Mouse (Mus musculus) gastrocnemius, adult 18-20 months (tissue): Measurements from ENCODE around the gene Ttc7b. TPM values are rescaled to one million over a fixed set of nuclear protein-coding genes. Genes with fewer than 3 reads are reported as not detected.
A peak's percentile ranks its signal among the peaks of the same experiment; 100 is the strongest.

ENCODE experiments used
- DNase-seq: peaks from one replicate; pipeline ENCODE4 v3.0.0; 2021; ENCODE audit warnings: low spot score
- total RNA-seq, 2 experiments: library from RNA; stranded (reverse); gene quantifications; 2 replicates each; pipeline ENCODE4 v1.2.3; 2021

Ttc7b gene
- total RNA-seq, 2 experiments from 2014 or later = 141 to 168 TPM

DNA sequence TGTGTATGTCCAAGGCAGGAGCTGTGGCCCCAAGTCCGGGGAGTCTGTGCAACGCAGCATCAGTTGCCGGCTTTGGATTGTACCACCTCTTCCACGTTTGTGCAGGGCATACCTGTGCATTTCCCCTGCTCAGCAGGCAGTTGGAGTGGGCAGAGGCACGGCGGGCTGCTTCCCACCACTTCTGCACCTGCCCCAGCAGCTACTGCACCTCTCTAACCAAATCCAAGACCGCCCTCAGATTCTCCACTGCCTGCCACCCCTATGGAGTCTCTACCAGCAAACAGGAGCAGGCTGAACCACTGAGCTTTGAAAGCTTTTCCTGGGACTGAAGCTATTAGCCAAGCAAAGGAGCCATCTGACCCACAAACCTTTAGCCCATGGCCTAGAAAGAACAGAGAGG lies 30.8 kb downstream of the Ttc7b start:
- no peak for DNase-seq

GRCm38 (mm10) chr12:100488368-100488767 lies 32.3 kb downstream of the Ttc7b start:
- DNase-seq = no peak

- peak; percentile 35 for DNase-seq
Measured at GRCm38 (mm10) chr12:100486232-100486631, 34.4 kb downstream of the Ttc7b start.

GRCm38 (mm10) chr12:100483054-100483453 lies 37.6 kb downstream of the Ttc7b start:
- no peak for DNase-seq

DNA sequence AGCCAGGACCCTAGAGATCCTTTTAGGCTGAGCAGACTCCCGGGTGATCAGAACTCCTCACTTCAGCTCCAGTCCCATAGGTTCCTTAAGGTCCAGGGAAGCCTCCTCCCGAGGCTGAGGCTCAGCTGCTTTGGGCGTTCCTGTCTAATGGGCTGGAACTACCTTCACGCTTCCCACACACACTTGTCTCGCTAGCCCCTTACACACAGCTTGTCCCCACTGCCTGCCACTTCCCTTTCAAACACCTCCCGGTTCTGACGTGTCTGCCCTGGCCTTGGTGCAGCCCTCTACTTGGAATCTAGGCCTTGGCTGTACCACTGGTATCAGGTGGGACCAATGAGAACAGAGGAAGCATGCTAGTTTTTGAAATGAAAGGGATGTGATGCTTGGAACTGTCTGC lies 38.4 kb downstream of the Ttc7b start:
- no peak for DNase-seq

- DNase-seq = no peak
Measured at GRCm38 (mm10) chr12:100481443-100482026, 39.1 kb downstream of the Ttc7b start.

- DNase-seq = peak; percentile 54
Measured at GRCm38 (mm10) chr12:100480642-100481442, 39.8 kb downstream of the Ttc7b start.

- peak; percentile 71 for DNase-seq
Measured at GRCm38 (mm10) chr12:100479892-100480621, 40.6 kb downstream of the Ttc7b start.

- no peak for DNase-seq
Measured at GRCm38 (mm10) chr12:100479270-100479869, 41.3 kb downstream of the Ttc7b start.

DNA sequence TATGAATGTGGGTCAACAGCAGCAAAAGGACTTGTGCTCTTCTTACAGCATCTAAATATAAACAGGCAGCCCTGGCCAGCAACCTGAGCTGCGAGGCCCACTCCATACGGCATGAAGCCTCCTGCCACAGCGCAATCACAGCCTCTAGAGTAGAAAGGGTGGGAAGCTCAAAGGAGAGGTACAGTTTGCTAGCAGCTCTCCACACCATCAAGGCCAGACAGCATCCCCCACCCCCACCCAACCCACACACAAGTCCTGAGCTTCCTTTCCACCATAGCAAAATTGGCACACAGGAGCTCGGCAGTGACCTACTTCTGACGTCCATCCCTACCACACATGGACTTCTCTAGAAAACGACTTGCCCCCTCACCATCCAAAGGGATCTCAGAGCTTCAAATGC lies 42.0 kb downstream of the Ttc7b start:
- peak; percentile 68 for DNase-seq

- peak; percentile 59 for DNase-seq
Measured at GRCm38 (mm10) chr12:100478151-100478550, 42.5 kb downstream of the Ttc7b start.

DNA sequence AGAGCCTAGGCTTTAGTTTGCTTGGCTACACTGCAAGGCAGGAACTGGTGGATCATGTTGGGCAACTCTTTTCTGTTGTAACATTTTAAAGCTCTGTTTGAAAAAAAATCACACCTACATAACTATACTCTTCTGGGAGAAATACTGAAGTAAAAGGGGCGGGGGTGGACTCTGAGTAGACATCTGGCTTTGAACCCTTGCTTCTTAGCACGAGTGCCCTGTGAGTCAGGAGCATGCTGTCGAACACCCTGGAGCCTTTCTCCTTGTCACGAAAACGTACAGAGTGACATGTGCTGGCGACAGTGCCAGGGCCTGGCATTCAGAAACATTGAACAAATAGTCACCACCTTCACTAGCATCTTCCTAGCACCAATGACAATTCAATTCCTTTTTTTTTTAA lies 43.2 kb downstream of the Ttc7b start:
- DNase-seq = no peak

DNA sequence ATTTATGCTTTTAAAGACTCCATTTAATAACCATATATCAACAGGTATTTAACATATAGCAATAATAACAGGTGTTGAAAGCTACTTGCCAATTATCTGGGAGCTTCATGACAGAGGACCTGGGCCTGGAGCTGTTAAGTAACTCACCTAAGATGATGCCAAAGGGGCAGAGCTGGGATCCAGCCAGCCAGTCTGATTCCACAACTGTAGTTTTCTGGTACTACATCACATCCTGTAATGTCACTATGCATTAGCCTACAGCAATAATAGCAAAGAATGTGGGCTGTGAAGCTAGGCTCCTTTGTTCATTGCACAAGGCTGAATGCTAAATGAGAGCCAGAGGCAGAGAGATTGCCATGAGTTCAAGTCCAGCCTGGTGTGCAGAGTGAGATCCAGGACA lies 44.3 kb downstream of the Ttc7b start:
- DNase-seq = no peak

DNA sequence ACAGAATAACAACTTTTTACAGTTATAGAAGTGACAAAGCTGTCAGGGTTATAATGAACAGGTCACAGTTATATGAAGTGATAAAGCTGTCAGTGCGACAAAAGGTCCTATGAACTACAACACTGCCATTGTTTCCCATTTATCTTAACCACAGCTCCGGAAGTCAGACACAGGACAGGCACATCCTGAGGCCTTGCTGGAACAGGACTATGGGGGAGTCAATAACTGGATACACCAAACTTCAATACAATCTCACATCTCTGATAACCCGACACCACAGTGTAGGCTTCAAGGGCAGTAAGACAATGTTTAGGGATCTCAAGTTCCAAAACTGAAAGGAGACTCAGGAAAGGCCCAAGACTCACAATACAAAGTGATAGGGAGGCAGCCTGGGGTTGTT lies 45.1 kb downstream of the Ttc7b start:
- DNase-seq = no peak

DNA sequence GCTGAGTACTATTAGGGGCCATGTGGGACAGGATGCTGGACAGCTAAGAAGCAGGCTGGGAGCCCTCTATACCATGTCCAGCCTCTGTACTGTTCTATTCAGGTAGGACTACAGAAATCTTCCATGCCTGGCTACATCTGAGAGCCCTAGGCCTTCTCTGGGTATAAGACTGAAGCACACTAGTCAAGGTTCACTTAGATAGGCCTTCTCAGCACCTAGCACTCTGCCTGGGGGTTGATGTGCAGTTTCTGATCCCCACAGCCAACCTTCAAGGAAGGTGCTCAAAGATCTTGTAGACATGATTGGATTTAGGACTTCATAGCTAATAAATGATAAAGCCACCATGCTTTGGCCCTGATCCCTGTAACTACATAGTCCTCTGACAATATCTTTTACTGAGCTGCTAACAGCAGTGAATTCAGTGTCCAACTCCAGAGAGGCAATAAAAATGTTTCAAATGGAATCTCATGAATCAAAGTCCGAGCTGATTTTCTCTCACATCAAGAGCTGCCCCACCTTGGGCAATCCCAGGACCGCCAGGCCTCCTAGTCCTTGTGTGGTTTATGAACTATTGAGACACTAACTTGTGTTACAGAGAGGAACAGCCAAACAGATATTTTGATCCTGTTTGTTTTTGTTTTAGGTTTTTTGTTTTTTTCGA lies 45.8 kb downstream of the Ttc7b start:
- no peak for DNase-seq

- no peak for DNase-seq
Measured at GRCm38 (mm10) chr12:100470295-100470694, 50.3 kb downstream of the Ttc7b start.

DNA sequence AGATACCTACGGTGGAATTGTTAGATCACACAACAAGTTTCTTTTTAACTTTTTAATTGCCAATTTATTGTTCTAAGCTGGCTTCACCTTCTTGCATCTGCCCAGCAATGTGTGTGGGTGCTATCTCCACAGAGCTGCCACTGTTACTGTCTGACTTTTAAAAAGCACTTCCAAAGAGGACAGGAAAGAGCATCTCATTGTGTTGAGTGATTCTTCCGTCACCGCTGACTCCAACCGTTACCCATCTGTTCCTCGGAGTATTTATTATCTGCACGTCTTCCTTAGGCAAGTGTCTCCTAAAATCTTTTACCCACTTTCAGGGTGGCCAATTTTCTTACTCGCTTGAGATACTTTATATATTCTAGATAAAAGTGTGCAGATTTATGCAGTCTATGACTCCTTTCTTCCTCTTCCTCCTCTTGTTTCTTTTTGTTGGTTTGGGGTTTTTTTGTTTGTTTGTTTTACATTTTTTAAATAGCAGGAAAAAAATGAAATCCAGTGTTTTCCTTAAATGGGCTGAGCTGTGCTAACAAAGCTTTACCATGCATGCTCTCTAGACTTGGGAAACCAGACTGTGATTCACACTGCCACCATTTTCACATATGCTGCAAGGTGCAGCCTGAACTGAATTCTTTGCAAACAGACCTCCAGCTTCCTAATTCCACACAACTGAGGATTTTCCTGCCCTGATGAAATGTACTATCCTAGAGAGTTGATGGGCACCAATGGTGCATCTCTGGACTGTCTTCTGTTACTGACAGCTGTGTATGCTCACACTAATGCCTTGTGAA lies 50.9 kb downstream of the Ttc7b start:
- DNase-seq = no peak

DNA sequence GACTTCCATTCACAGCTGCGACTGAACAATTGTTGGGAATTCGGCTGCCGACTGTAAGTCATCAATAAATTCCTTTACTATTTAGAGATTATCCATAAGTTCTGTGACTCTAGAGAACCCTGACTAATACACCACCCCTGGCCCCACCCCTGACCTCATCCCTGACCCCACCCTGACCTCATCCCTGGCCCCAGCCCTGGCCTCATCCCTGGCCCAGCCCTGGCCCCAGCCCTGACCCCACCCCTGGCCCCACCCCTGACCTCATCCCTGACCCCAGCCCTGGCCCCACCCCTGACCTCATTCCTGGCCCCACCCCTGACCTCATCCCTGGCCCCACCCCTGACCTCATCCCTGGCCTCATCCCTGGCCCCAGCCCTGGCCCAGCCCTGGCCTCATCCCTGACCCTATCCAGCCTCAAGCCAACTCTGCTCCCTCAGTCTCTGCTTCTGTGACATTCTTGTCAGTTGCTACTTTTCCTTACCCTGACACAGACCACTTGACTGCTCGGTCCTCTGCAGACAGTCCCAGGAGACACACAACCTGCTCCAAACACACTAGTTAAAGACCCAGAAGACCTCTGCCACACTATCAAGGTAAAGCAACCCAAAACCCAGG lies 55.4 kb downstream of the Ttc7b start:
- no peak for DNase-seq

DNA sequence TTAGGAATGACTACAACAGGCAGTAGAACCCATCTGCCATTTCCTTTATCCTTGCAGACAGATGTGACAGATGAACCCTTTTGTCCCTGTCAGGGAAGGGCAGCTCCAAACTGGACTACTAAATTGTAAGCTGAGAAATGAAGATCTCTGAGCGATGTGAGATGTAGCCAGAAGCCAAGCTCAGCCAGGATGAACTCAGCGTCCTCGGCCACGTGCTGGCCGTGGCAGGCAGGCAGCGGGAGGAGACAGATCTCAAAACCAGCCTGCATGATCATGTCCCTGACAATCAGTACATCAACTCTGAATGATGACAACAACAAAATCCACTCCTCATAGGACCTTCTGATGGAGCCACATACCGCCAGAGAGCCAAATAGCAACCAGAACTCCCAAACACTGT lies 62.9 kb downstream of the Ttc7b start:
- peak; percentile 48 for DNase-seq

GRCm38 (mm10) chr12:100456257-100456975 lies 64.2 kb downstream of the Ttc7b start:
- DNase-seq = peak; percentile 48
